Mouse (Mus musculus) erythroblast, embryonic 14.5 days (primary cell): ENCODE measurements around the gene Sox5. TPM values are rescaled to one million over a fixed set of nuclear protein-coding genes. Genes with fewer than 3 reads are reported as not detected.

Experiments
- H3K27me3 ChIP-seq: 2 replicates; pipeline ENCODE4 v1.6.1; 2012; ENCODE audit warnings: inconsistent platforms; ENCODE audit not compliant: control insufficient read depth
- H3K36me3 ChIP-seq: 2 replicates; pipeline ENCODE4 v1.6.1; 2012; ENCODE audit warnings: mild to moderate bottlenecking, inconsistent platforms; ENCODE audit not compliant: control insufficient read depth
- H3K4me1 ChIP-seq: 2 replicates; pipeline ENCODE4 v1.6.1; 2012; ENCODE audit warnings: inconsistent platforms; ENCODE audit not compliant: control insufficient read depth
- H3K4me3 ChIP-seq: replicated peaks from 2 replicates; pipeline ENCODE3; 2012; ENCODE audit warnings: moderate library complexity, mild to moderate bottlenecking, inconsistent platforms
- H3K9me3 ChIP-seq: 2 replicates; pipeline ENCODE4 v1.6.1; 2012; ENCODE audit warnings: low read length, inconsistent platforms, mixed read lengths; ENCODE audit not compliant: control insufficient read depth
- GATA1 ChIP-seq: IDR thresholded peaks from 2 replicates; pipeline ENCODE4 v1.6.1; 2012; ENCODE audit warnings: low read length, inconsistent platforms, mixed read lengths
- TAL1 ChIP-seq: IDR thresholded peaks from 3 replicates; pipeline ENCODE4 v1.6.1; 2012; ENCODE audit warnings: low read length, inconsistent platforms, mixed read lengths
- polyA plus RNA-seq: library from polyadenylated mRNA; stranded (reverse); fragments of >175 nt; gene quantifications from 2 replicates; pipeline ENCODE4 v1.2.3, GENCODE M21; 2012

Gene Sox5
- polyA plus RNA-seq, 1 experiment = not detected

DNA sequence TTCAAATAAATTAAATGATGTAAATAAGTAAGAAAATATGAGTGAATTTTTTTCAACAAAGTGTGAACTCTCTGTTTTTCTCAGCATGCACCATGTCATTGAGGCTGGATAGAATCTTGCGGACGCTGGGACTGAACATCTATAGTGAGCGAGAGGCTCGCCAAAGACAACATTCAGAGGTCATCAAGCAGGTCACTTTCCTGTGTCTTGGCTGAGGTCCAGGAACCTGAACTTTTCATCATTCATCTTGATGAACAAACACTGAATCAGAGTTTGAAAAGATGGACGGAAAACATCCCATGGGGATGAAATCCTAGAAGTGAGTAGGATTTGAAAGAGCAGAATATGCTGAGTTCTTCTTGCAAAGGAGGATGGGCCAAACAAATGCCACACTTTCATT, 729.3 kb downstream of the Sox5 start:
- Histone ChIP-seq H3K4me1 (no peaks in the 10 kb centered on the region), H3K27me3 (no peaks in the 10 kb centered on the region), H3K9me3 (no peaks in the 10 kb centered on the region), H3K36me3 (no peaks in the 10 kb centered on the region), H3K4me3 (no peak overlapping the region)
- TF ChIP-seq TAL1 = no peak

GRCm38 (mm10) chr6:144051316-144051715, 730.5 kb downstream of the Sox5 start:
- H3K4me1 ChIP-seq = no peaks in the 10 kb centered on the region
- no peaks in the 10 kb centered on the region for H3K36me3 ChIP-seq
- no peaks in the 10 kb centered on the region for H3K9me3 ChIP-seq
- TF ChIP-seq TAL1 (no peak), GATA1 (no peak)
- H3K27me3 ChIP-seq = no peaks in the 10 kb centered on the region
- H3K4me3 ChIP-seq = no peak overlapping the region

DNA sequence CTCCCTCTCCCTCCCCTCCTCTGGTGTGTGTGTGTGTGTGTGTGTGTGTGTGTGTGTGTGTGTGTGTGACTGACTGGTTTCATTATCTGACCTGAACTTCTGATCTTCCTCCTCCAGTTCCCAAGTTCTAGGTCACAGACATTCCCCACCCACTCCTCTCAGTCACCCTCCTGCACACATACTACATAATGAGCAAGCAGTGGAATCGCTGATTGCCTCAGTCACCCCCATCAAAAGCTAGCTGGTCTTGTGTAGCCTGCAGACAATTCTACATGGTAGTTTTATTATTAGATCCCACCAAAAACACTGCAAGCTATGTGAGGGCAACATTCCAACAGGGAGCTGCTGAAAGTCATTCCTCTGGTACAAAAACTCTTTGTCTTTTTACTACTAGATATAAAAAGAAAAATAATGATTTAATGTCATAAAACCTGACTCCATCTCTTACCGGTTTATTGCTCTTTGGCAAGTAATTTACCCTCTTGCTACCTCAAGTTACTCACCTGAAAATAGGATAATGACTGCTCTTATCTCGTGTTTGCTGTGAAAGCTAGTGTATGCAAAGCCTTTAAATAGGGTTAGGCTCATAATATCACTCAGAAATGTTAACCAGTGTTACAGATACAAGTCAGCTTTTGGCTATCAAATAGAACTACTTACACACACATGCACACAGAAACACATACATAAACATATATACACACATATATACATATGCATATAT, 733.4 kb downstream of the Sox5 start:
- TF ChIP-seq TAL1 = no peak
- TF ChIP-seq GATA1 = no peak
- Histone ChIP-seq H3K4me1 (no peaks in the 10 kb centered on the region), H3K4me3 (no peak overlapping the region), H3K36me3 (no peaks in the 10 kb centered on the region), H3K9me3 (no peaks in the 10 kb centered on the region), H3K27me3 (no peaks in the 10 kb centered on the region)

- Histone ChIP-seq H3K36me3 (no peaks in the 10 kb centered on the region), H3K9me3 (no peaks in the 10 kb centered on the region), H3K27me3 (no peaks in the 10 kb centered on the region), H3K4me1 (no peaks in the 10 kb centered on the region), H3K4me3 (no peak overlapping the region)
- TF ChIP-seq TAL1 = no peak
- no peak for TF ChIP-seq GATA1
Observed at GRCm38 (mm10) chr6:144045503-144045902, 736.3 kb downstream of the Sox5 start.

- H3K36me3 ChIP-seq = no peaks in the 10 kb centered on the region
- TF ChIP-seq GATA1 = no peak
- TF ChIP-seq TAL1 = no peak
- H3K4me1 ChIP-seq = no peaks in the 10 kb centered on the region
- H3K27me3 ChIP-seq = no peaks in the 10 kb centered on the region
- H3K4me3 ChIP-seq = no peak overlapping the region
- H3K9me3 ChIP-seq = no peaks in the 10 kb centered on the region
Observed at GRCm38 (mm10) chr6:144044381-144044780, 737.4 kb downstream of the Sox5 start.

DNA sequence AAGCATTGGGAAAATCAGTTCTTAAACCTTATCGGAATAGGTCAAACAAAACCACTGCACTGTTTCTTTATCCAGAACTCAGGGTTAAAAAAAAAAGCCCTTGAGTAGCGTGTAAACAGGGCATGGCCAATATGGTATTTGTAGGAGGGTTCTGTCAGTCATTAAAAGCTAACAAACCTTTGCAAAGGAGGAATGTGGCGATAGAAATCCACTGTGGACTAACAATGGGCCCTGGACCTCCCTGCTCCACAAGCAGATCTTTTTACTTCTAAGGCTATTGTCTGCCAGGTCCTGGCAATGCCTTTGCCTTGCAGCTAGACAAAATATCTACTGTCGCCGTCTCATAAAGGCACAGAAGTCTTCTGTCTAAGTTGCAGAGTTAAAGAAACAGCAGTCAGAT, 738.8 kb downstream of the Sox5 start:
- Histone ChIP-seq H3K4me3 (no peak overlapping the region), H3K4me1 (no peaks in the 10 kb centered on the region), H3K27me3 (no peaks in the 10 kb centered on the region), H3K9me3 (no peaks in the 10 kb centered on the region), H3K36me3 (no peaks in the 10 kb centered on the region)
- TF ChIP-seq GATA1 = no peak

DNA sequence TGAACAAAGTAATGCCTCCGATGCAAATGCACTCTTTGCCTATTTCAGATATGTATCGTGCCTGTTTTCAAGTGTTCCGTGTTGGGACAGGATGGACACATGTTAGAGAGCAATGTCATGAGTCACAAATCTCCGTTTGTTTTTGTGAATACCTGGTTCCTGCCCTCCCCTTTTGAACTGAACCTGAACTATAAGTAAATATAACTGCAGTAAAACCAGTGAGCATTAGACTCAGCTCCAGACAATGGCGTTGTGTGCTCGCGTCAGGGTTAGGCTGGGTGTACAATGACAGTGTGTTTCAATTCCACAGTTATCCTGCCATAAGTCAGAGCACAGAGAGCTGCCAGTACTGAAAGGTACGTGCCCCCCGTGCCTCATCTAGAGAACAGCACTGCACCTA, 739.8 kb downstream of the Sox5 start:
- H3K36me3 ChIP-seq = no peaks in the 10 kb centered on the region
- TF ChIP-seq GATA1 = no peak
- no peak for TF ChIP-seq TAL1
- no peaks in the 10 kb centered on the region for H3K9me3 ChIP-seq
- no peak overlapping the region for H3K4me3 ChIP-seq
- no peaks in the 10 kb centered on the region for H3K4me1 ChIP-seq
- no peaks in the 10 kb centered on the region for H3K27me3 ChIP-seq

DNA sequence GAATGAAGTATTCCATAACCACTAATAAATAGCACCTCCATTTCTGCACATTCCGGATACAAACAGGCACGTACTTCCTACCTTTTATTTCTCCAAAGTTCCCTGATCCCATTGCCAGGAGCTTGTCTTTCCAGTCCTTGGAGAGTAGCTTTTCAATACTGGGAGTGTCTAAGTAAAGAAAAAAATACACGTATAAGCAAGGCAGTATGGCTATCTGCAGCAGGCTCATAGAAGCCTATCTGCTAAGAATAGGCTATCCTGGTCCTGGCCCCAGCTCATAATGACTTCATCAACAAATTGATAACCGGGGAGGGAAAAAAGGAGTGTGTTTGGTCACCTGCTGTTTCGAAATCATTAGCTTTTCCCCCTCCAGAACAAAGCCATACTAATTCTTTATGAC, 740.6 kb downstream of the Sox5 start:
- H3K36me3 ChIP-seq = no peaks in the 10 kb centered on the region
- no peak for TF ChIP-seq TAL1
- no peak for TF ChIP-seq GATA1
- H3K9me3 ChIP-seq = no peaks in the 10 kb centered on the region
- H3K27me3 ChIP-seq = no peaks in the 10 kb centered on the region
- H3K4me3 ChIP-seq = no peak overlapping the region
- H3K4me1 ChIP-seq = no peaks in the 10 kb centered on the region

DNA sequence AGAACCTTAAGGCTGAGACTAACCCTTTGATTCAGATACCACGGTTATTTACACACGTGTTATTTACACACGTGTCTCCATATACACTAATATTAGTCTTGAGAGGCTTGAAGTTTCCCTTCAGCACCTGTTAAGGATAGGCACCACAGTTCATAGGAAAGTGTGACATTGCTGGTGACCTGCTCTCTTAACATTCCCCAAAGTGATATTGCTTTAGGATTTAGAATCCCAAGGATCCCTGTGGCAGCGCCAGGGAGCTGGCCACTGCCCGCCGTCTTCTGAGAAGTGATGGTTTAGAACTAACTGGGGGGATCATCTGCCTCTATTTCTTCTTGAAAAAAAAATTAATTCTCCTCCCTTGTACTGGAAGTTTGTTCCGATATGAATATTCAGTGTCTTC, 741.4 kb downstream of the Sox5 start:
- TF ChIP-seq TAL1 = no peak
- TF ChIP-seq GATA1 = no peak
- H3K4me1 ChIP-seq = no peaks in the 10 kb centered on the region

DNA sequence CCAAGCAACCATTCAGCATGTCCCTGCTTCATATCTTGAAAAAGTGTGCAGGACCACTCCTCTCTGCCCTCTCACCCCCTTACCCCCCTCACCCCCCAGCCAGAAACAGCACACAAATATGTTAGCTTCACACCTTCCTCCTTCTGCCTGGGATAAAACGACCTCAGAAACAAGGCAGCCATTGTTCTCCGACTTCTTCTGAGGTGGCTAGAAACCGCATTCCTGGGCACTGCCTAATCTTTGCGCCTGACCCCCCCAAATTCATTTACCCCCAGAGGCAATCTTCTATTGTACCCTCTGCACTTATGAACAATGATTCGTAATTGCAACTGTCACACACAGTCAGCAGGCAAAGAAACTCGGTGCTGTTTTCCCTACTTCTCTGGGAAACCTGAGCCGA, 742.6 kb downstream of the Sox5 start:
- H3K4me1 ChIP-seq = no peaks in the 10 kb centered on the region
- TF ChIP-seq TAL1 (no peak), GATA1 (no peak)
- no peaks in the 10 kb centered on the region for H3K36me3 ChIP-seq
- no peak overlapping the region for H3K4me3 ChIP-seq
- no peaks in the 10 kb centered on the region for H3K9me3 ChIP-seq
- no peaks in the 10 kb centered on the region for H3K27me3 ChIP-seq

More for the DNA sequence above, 741.4 kb downstream of the Sox5 start:
- Histone ChIP-seq H3K27me3 (no peaks in the 10 kb centered on the region), H3K9me3 (no peaks in the 10 kb centered on the region), H3K36me3 (no peaks in the 10 kb centered on the region), H3K4me3 (no peak overlapping the region)

DNA sequence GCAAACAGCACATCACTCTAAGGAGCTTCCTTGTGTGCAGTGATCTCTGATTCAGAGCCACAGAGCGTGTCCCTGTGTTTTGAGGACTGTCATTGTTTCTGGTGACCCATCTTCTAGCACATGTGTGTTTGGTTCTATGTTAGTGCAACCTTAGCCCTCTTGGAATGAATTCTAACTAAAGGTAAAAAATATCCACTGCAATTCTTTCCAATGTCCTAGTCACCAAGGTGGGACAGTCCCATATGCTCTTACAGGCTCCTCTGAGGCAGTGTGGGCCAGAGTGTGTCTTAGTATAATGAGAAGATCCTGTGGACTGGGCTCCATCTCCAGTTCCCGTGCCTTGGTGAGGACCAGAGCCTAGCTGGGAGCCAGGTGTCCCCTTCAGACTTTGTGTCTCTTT, 748.6 kb downstream of the Sox5 start:
- TF ChIP-seq TAL1 (no peak), GATA1 (no peak)
- Histone ChIP-seq H3K4me1 (no peaks in the 10 kb centered on the region), H3K27me3 (no peaks in the 10 kb centered on the region), H3K9me3 (no peaks in the 10 kb centered on the region), H3K36me3 (no peaks in the 10 kb centered on the region), H3K4me3 (no peak overlapping the region)
